Mouse (Mus musculus) heart, adult 8-10 months (tissue): Measurements from ENCODE around the gene Slc35f1. TPM values are rescaled to one million over a fixed set of nuclear protein-coding genes. Genes with fewer than 3 reads are reported as not detected.
A peak's percentile ranks its signal among the peaks of the same experiment; 100 is the strongest.

Experiments
- DNase-seq: peaks from one replicate; pipeline ENCODE4 v3.0.0; 2022; ENCODE audit warnings: low spot score
- total RNA-seq, 4 experiments: library from RNA; stranded (reverse); gene quantifications; 2 replicates each; pipeline ENCODE4 v1.2.4; 2022

The Slc35f1 gene
- under 1 TPM; 0.66 to 0.88 (median 0.74) TPM for total RNA-seq

- DNase-seq = no peak
Observed at GRCm38 (mm10) chr10:52690334-52690991, at the start of gene Slc35f1. TSS of gene Slc35f1 (plus strand) at chr10:52690533.

DNA sequence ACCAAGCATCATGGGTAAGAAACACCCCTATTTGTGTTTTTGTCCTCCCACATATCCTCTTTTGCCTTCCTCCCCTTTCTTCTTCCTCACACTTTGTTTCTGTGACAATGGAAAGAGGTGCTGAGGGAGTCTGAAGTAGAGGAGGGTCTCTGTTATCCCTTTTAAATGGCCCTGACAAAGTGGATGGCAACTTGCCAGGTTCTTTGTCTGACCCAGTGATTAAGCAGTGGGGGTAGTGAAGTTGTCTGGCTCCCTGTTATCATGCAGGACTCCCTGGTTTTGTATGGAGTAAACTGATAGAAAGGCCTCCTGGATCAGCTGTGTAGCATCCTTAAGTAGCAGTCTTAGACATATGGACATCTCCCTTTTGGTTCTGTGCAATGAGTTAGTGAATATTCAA, 19.1 kb upstream of the Slc35f1 start:
- DNase-seq = no peak

DNA sequence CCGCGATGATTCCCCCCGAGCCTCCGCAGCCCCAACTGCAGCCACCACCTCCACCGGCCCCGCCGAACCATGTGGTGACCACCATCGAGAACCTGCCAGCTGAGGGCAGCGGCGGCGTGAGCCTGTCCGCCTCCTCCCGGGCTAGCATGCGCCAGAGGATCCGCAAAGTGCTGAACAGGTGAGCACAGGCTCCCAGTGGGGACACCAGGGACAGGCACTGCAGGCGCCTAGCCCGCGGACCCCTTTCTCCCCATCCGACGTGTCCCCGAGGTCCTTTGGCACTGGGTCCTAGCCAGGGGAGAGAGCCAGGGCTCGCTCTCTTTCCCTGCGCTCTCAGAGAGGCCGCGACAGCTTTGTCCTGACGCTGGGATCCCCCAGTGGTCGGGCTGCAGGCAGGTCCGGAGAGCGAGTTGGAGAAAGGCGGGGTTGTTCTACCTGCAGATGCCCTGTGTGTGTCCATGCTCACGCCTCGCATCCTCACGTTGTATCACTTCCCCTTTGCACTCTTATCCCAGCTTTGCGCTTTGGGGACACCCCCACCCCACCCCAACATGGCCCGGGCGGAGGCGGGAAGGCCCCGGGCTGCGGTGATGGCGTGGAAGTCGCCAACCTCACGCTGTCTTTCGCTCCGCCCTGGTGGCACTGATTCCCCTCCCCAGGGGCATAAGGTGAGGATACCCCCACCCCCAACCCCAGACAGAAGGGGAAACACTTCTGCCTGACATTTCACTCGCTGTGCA, 829 bp downstream of the Slc35f1 start:
- DNase-seq = no peak

DNA sequence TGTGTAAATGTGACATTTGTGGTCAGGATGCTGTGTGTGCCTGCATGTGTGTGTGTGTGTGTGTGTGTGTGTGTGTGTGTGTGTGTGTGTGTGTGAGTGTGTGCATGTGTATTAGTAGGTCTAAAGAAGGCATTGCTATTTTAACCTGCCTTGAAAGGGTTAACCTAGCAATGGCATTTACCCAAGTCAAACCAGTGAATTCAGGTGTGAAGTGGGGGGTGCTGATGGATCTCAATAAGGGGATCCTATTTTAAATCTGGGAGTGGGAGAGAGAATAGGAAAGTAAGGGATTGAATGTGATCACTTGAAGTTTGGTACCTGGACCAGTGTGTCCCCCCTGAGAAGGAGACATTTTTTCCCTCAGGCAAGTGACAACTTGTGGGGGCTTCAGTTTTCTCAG, 13.4 kb downstream of the Slc35f1 start:
- DNase-seq = no peak

GRCm38 (mm10) chr10:52704101-52705051, 14.0 kb downstream of the Slc35f1 start:
- DNase-seq = peak; percentile 2

DNA sequence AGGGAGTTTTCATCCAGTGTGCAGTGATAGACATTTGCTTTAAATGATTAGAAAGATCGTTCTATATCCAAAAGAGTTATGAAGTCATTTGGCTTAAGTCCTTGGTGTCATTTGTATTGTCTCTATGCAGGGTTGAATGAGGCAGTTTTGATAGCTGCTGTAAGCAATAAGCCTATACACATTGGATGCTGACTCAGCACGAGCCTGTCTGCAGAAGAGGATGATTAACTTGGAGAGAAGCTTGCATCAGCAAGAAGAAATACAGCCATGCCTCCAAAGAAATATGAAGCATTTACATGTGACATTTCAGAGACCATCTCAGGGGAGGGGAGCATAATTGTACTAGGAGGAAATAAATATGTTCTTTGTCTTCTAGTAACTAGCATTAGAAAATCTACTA, 19.1 kb downstream of the Slc35f1 start:
- no peak for DNase-seq

- no peak for DNase-seq
Observed at GRCm38 (mm10) chr10:52712166-52712565, 21.8 kb downstream of the Slc35f1 start.

DNA sequence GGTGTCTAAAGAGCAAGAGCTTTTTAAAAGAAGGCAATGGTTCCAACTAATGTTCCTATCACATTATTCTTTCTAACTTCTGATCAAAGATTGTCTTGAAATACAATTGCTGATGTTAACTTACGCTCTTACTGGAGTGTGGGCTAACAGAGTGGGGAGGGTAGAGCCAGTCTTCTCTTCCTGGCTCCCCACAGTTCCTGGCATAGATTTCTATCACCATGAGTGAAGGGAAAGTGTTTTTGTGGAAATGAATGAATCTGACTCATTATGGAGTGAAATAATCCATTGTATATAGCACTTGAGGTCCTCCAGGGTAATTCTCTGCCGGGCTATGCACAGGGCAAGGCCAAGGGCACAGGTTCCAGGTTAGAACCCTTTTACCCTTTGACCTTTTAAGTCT, 24.2 kb downstream of the Slc35f1 start:
- DNase-seq = no peak

GRCm38 (mm10) chr10:52715146-52715545, 24.8 kb downstream of the Slc35f1 start:
- DNase-seq = no peak

DNA sequence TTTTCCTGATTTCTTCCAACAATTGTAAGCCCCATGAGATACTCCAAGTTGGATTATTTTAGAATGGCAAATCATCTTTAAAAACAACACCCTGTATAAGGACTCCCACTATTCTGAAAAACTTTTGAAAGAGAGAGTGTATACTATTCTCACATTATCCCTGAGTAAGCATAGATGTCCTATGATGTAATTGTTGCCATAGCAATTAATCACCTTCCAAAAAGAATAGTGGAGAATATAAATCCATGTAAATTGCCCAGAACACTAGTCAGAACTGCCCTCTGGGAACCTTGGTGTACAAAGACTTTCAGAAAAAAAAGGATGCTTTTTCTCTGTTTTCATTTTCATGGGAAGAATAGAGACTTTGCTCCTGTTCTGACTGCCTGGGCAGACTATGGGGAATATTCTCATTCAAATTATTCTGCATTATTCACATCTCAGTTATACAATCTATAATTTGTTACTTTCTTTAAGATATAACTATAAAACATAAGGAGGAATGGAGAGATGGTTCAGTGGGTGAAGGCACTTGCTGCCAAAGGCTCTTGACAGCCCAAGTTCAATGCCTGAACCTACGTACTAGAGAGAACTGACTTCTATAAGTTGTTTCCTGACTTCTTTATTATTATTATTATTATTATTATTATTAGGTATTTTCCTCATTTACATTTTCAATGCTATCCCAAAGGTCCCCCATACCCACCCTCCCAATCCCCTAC, 28.0 kb downstream of the Slc35f1 start:
- no peak for DNase-seq

- no peak for DNase-seq
Observed at GRCm38 (mm10) chr10:52726674-52727073, 36.3 kb downstream of the Slc35f1 start.

GRCm38 (mm10) chr10:52742671-52743379, 52.5 kb downstream of the Slc35f1 start:
- no peak for DNase-seq

DNA sequence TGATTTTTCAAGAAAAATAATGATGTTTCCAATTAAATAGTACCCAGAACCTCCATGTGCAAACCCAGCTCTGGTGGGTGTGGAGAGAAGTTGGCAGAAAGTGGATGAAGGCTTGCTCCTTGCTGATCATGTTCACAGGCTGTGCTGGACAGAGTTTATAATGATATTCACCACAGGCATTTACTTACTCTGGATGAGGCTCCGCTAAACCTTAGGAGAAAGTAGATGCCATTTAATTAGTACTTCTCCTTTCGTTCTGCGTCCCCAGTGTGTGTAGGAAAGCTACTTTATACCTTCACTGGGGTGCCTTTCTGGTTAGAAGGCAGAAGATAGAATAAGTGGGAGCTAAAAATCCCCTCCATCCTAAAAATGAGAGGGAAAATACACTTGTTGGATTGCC, 53.5 kb downstream of the Slc35f1 start:
- DNase-seq = no peak

GRCm38 (mm10) chr10:52748028-52748597, 57.8 kb downstream of the Slc35f1 start:
- DNase-seq = no peak

DNA sequence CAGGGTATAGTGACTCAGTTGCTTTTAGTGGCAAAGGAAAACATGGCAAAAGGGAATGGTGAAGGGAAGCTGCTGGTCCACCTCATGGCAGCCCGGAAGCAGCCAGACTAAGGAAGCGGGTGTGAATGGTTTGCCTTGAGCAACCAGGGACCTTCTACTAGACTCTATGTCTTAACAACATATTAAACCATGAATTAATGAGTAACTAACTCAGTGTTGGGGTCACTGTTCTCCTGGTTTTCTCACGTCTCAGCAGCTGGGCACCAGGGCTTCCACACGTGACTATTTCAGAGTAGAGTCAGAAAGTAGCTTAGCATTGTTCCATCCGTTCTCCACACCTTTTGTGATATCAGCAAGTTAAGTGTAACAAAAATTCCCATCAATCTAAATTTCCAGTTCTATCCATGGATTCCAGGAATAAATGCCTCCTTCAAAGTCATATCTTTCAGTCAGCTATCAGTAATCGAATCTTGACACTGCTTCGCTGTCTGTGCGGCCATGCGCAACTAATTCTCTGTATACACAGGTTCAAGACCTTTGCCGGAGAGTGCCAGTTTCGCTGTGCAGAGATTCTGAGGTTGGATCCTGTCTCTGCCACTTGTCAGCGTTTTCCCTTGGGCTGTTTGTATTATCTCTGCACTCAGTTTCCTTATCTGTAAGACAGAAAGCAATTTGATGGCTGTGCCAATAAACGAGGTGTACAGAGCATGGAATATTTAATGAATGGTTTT, 65.8 kb downstream of the Slc35f1 start:
- no peak for DNase-seq

DNA sequence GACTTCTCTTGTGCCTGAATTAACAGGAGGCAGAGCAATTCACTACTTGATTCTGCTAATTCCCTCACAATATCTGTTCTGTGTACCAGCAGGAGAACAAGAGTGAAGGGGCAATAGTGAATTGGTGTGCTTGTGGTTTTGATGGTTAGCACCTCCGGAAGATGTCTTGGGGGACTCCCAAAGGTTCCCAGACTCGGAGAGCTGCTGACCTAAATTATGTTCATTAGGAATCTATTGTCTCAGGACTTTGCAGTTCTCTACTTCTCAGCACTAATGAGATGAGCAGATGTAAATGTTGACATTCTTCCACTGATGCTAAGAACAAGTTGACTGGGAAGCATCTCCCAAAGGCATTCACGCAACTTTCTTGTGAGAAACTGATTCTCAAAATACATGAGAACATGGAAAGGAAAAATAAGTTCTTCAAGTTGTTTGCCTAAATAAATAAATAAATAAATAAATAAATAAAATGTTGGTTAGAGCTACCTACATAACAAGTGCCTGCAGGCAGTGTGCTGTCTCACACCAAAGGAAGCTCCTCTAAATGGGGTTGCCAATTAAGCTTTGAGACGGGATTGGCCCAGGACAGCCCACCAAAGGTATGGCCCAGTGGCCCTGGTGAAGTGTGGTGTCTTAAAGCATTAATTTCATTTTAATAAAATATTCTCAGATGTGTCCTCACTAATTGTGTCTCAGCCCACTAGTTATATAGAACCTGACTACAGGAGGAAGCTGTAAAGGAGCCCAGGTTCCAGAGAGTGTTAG, 67.3 kb downstream of the Slc35f1 start:
- DNase-seq = no peak

DNA sequence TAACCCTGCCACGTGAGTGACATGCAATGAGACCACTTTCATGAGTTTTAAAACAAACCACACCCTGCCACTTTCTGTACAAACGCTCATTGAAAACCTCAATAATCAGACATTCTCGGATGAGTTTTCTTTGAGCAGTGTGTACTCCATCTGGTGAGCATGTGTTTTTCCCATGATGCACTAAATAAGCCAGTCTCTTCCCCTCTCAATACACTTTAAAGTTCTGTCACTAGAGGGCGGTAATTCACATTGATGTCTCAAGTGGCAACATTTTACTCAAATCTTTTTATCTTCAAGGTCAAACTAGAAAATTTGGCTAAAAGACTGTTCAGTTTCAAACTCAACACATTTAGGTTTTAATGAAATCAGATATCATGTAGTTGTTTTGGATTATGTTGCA, 68.3 kb downstream of the Slc35f1 start:
- DNase-seq = peak; percentile 4

DNA sequence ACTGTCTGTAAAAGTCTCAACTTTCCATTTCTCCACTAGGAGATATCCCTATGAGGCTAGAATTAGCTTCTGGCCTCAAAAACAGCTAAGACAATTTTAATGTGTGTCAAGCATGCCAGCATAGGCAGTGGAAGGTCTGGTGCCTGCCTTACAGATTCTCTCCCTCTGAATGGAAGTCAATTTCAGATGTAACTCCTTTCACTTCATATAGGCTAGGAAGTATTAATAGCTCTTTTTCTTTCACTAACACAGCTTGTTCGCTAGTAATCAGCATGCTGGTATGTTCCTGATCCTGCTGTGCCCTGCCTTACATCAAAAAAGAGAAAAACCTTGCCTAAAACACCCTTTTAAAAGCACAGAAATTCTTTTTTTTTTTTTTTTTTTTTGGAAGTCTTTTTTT, 70.2 kb downstream of the Slc35f1 start:
- DNase-seq = no peak

- DNase-seq = no peak
Observed at GRCm38 (mm10) chr10:52779926-52780485, 89.7 kb downstream of the Slc35f1 start.
